Mouse (Mus musculus) C2C12 (cell line): ENCODE results near the gene Fam92b.

ENCODE experiments used
- CEBPB ChIP-seq: IDR thresholded peaks from one replicate; pipeline ENCODE4 v1.6.1; 2011; ENCODE audit warnings: low read depth, mild to moderate bottlenecking, control low read depth, moderate library complexity
- CTCF ChIP-seq: IDR thresholded peaks from one replicate; pipeline ENCODE4 v1.5.1; 2011; ENCODE audit not compliant: control insufficient read depth, insufficient read depth, insufficient read length
- MYOD1 ChIP-seq: IDR thresholded peaks from one replicate; pipeline ENCODE4 v1.6.1; 2011; ENCODE audit warnings: low read depth; ENCODE audit not compliant: control insufficient read depth, insufficient read length
- MYOG ChIP-seq: IDR thresholded peaks from one replicate; pipeline ENCODE4 v1.6.1; 2011; ENCODE audit not compliant: control insufficient read depth, insufficient read length; ENCODE audit errors: extremely low read depth
- USF1 ChIP-seq: IDR thresholded peaks from one replicate; pipeline ENCODE4 v1.6.1; 2011; ENCODE audit warnings: low read depth, mild to moderate bottlenecking, control low read depth, moderate library complexity

DNA sequence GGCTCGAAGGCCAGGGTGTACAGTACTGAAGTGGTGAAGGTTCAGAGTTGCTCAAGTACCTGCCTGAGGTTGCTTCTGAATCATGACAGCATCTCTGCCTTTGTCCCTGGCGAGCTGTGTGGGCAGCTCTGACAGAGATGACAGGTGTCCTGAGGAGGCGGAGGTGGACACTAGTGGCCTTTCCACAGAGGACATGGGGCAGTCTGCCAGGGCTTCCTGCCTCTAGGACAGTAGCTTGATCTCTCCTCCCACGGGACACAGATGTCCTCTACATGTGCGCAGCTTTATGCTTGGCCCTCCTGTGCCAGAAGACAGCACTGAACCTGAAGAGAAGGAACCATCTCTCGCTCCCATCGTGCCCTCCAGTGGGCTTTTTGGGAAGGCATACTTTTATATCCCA lies 44.1 kb downstream of the Fam92b start:
- TF ChIP-seq MYOG = no peak
- TF ChIP-seq CTCF = no peak
- no peak for TF ChIP-seq MYOD1
- no peak for TF ChIP-seq CEBPB
- no peak for TF ChIP-seq USF1
